Mouse (Mus musculus): Measurements from ENCODE around the gene Axl. TPM values are rescaled to one million over a fixed set of nuclear protein-coding genes. Genes with fewer than 3 reads are reported as not detected.
"Not testable (repeated sequence)": the region's sequence is repeated elsewhere in the genome, so short reads cannot be mapped to it uniquely, and the experiment has no call there.

The Axl gene
- polyA plus RNA-seq, 1 experiment, result 33.5 TPM

GRCm38 (mm10) chr7:25736920-25737319, 51.6 kb downstream of the Axl start:
- TF ChIP-seq CTCF (IDR thresholded peaks at IDR 0.05; ENCODE audit: extremely low read depth, insufficient read depth, low read length), result no peak
- no peak for TF ChIP-seq POLR2A (IDR thresholded peaks at IDR 0.05; ENCODE audit: extremely low read depth, insufficient read depth, low read length)
- Histone ChIP-seq H3K4me3 (ENCODE audit: insufficient read depth, low read length) (no peak overlapping the region), H3K27ac (ENCODE audit: insufficient read depth, low read length) (no peak overlapping the region), H3K4me1 (ENCODE audit: control insufficient read depth, insufficient read depth, low read length) (no peaks in the 10 kb centered on the region)

- Histone ChIP-seq H3K4me3 (ENCODE audit: insufficient read depth, low read length) (no peak overlapping the region), H3K27ac (ENCODE audit: insufficient read depth, low read length) (no peak overlapping the region), H3K4me1 (ENCODE audit: control insufficient read depth, insufficient read depth, low read length) (no peaks in the 10 kb centered on the region)
- TF ChIP-seq CTCF (IDR thresholded peaks at IDR 0.05; ENCODE audit: extremely low read depth, insufficient read depth, low read length), result no peak
- TF ChIP-seq POLR2A (IDR thresholded peaks at IDR 0.05; ENCODE audit: extremely low read depth, insufficient read depth, low read length), result no peak
Measured at GRCm38 (mm10) chr7:25734991-25735390, 53.5 kb downstream of the Axl start.

GRCm38 (mm10) chr7:25731294-25732055, 57.0 kb downstream of the Axl start:
- no peak for TF ChIP-seq CTCF (IDR thresholded peaks at IDR 0.05; ENCODE audit: extremely low read depth, insufficient read depth, low read length)
- TF ChIP-seq POLR2A (IDR thresholded peaks at IDR 0.05; ENCODE audit: extremely low read depth, insufficient read depth, low read length), result no peak
- Histone ChIP-seq H3K4me1 (ENCODE audit: control insufficient read depth, insufficient read depth, low read length) (no peaks in the 10 kb centered on the region), H3K4me3 (ENCODE audit: insufficient read depth, low read length) (no peak overlapping the region)

GRCm38 (mm10) chr7:25729862-25730261, 58.6 kb downstream of the Axl start:
- TF ChIP-seq POLR2A (IDR thresholded peaks at IDR 0.05; ENCODE audit: extremely low read depth, insufficient read depth, low read length) (no peak), CTCF (IDR thresholded peaks at IDR 0.05; ENCODE audit: extremely low read depth, insufficient read depth, low read length) (no peak)
- Histone ChIP-seq H3K27ac (ENCODE audit: insufficient read depth, low read length) (no peak overlapping the region), H3K4me3 (ENCODE audit: insufficient read depth, low read length) (no peak overlapping the region), H3K4me1 (ENCODE audit: control insufficient read depth, insufficient read depth, low read length) (no peaks in the 10 kb centered on the region)

More at GRCm38 (mm10) chr7:25731294-25732055, 57.0 kb downstream of the Axl start:
- no peak overlapping the region for H3K27ac ChIP-seq (ENCODE audit: insufficient read depth, low read length)

- Histone ChIP-seq H3K4me1 (ENCODE audit: control insufficient read depth, insufficient read depth, low read length) (no peaks in the 10 kb centered on the region), H3K27ac (ENCODE audit: insufficient read depth, low read length) (no peak overlapping the region), H3K4me3 (ENCODE audit: insufficient read depth, low read length) (no peak overlapping the region)
- TF ChIP-seq POLR2A (IDR thresholded peaks at IDR 0.05; ENCODE audit: extremely low read depth, insufficient read depth, low read length) (no peak), CTCF (IDR thresholded peaks at IDR 0.05; ENCODE audit: extremely low read depth, insufficient read depth, low read length) (no peak)
Measured at GRCm38 (mm10) chr7:25729396-25729795, 59.1 kb downstream of the Axl start.

GRCm38 (mm10) chr7:25727800-25728199, 60.7 kb downstream of the Axl start:
- no peak overlapping the region for H3K4me3 ChIP-seq (ENCODE audit: insufficient read depth, low read length)
- TF ChIP-seq CTCF (IDR thresholded peaks at IDR 0.05; ENCODE audit: extremely low read depth, insufficient read depth, low read length) (no peak), POLR2A (IDR thresholded peaks at IDR 0.05; ENCODE audit: extremely low read depth, insufficient read depth, low read length) (no peak)
- H3K4me1 ChIP-seq (ENCODE audit: control insufficient read depth, insufficient read depth, low read length), result no peaks in the 10 kb centered on the region
- H3K27ac ChIP-seq (ENCODE audit: insufficient read depth, low read length), result no peak overlapping the region

GRCm38 (mm10) chr7:25725886-25726285, 62.6 kb downstream of the Axl start:
- TF ChIP-seq CTCF (IDR thresholded peaks at IDR 0.05; ENCODE audit: extremely low read depth, insufficient read depth, low read length), result no peak
- no peaks in the 10 kb centered on the region for H3K4me1 ChIP-seq (ENCODE audit: control insufficient read depth, insufficient read depth, low read length)
- no peak overlapping the region for H3K4me3 ChIP-seq (ENCODE audit: insufficient read depth, low read length)
- no peak overlapping the region for H3K27ac ChIP-seq (ENCODE audit: insufficient read depth, low read length)

GRCm38 (mm10) chr7:25721776-25722175, 66.7 kb downstream of the Axl start:
- H3K4me1 ChIP-seq (ENCODE audit: control insufficient read depth, insufficient read depth, low read length); H3K4me3 ChIP-seq (ENCODE audit: insufficient read depth, low read length); H3K27ac ChIP-seq (ENCODE audit: insufficient read depth, low read length): not testable (repeated sequence)

GRCm38 (mm10) chr7:25720760-25721159, 67.7 kb downstream of the Axl start:
- TF ChIP-seq CTCF (IDR thresholded peaks at IDR 0.05; ENCODE audit: extremely low read depth, insufficient read depth, low read length) (no peak), POLR2A (IDR thresholded peaks at IDR 0.05; ENCODE audit: extremely low read depth, insufficient read depth, low read length) (no peak)
- H3K4me1 ChIP-seq (ENCODE audit: control insufficient read depth, insufficient read depth, low read length), result peaks cover 7% of the 10 kb centered on the region
- no peak overlapping the region for H3K27ac ChIP-seq (ENCODE audit: insufficient read depth, low read length)
- no peak overlapping the region for H3K4me3 ChIP-seq (ENCODE audit: insufficient read depth, low read length)

GRCm38 (mm10) chr7:25719761-25720610, 68.5 kb downstream of the Axl start:
- no peak overlapping the region for H3K4me3 ChIP-seq (ENCODE audit: insufficient read depth, low read length)

More at GRCm38 (mm10) chr7:25719761-25720610, 68.5 kb downstream of the Axl start:
- Histone ChIP-seq H3K27ac (ENCODE audit: insufficient read depth, low read length) (no peak overlapping the region), H3K4me1 (ENCODE audit: control insufficient read depth, insufficient read depth, low read length) (peaks cover 7% of the 10 kb centered on the region)
- TF ChIP-seq POLR2A (IDR thresholded peaks at IDR 0.05; ENCODE audit: extremely low read depth, insufficient read depth, low read length) (no peak), CTCF (IDR thresholded peaks at IDR 0.05; ENCODE audit: extremely low read depth, insufficient read depth, low read length) (peak; percentile 89)
